Mouse (Mus musculus) embryonic fibroblast, embryonic 13.5 days (primary cell): ENCODE results near the gene Mthfd1.

Source experiments
- CTCF ChIP-seq: IDR thresholded peaks from 2 replicates; pipeline ENCODE4 v1.5.1; 2011; ENCODE audit warnings: mild to moderate bottlenecking, control low read depth, low read length, moderate library complexity, borderline replicate concordance; ENCODE audit not compliant: insufficient read depth
- POLR2A ChIP-seq: IDR thresholded peaks from 2 replicates; pipeline ENCODE4 v1.6.1; 2011; ENCODE audit warnings: low read depth, mild to moderate bottlenecking, control low read depth, low read length, moderate library complexity

- TF ChIP-seq CTCF (no peak), POLR2A (no peak)
Measured at GRCm38 (mm10) chr12:76335641-76336040, 80.5 kb downstream of the Mthfd1 start.
